Mouse (Mus musculus) retina, adult 2 months (tissue): ENCODE measurements around the gene Ugt1a8.
"Not testable (repeated sequence)": the region's sequence is repeated elsewhere in the genome, so short reads cannot be mapped to it uniquely, and the experiment has no call there.

Experiments used
- DNase-seq: peaks from one replicate; pipeline ENCODE4 v3.0.0-alpha.2; 2012; ENCODE audit warnings: low read depth, low spot score

Gene Ugt1a8

GRCm38 (mm10) chr1:88109027-88109557 is 21.5 kb downstream of the Ugt1a8 start:
- DNase-seq = not testable (repeated sequence)

GRCm38 (mm10) chr1:88109604-88110003 is 22.0 kb downstream of the Ugt1a8 start:
- not testable (repeated sequence) for DNase-seq

- not testable (repeated sequence) for DNase-seq
These were observed 25.2 kb downstream of the Ugt1a8 start for GRCm38 (mm10) chr1:88112769-88113168.

GRCm38 (mm10) chr1:88120550-88120949 is 32.9 kb downstream of the Ugt1a8 start:
- not testable (repeated sequence) for DNase-seq

GRCm38 (mm10) chr1:88121521-88121920 is 33.9 kb downstream of the Ugt1a8 start:
- DNase-seq = not testable (repeated sequence)

GRCm38 (mm10) chr1:88125827-88126360 is 38.3 kb downstream of the Ugt1a8 start:
- DNase-seq = not testable (repeated sequence)

GRCm38 (mm10) chr1:88129091-88129490 is 41.5 kb downstream of the Ugt1a8 start:
- not testable (repeated sequence) for DNase-seq

GRCm38 (mm10) chr1:88130223-88130622 is 42.6 kb downstream of the Ugt1a8 start:
- not testable (repeated sequence) for DNase-seq

- no peak for DNase-seq
These were observed 46.4 kb downstream of the Ugt1a8 start for GRCm38 (mm10) chr1:88133908-88134456.

GRCm38 (mm10) chr1:88134457-88135011 is 46.9 kb downstream of the Ugt1a8 start, which contains the start of gene Ugt1a6a:
Gene Ugt1a6a (plus strand): TSS chr1:88134809.
- not testable (repeated sequence) for DNase-seq

GRCm38 (mm10) chr1:88135229-88135904 is 47.8 kb downstream of the Ugt1a8 start:
- not testable (repeated sequence) for DNase-seq

- DNase-seq = no peak
These were observed 49.0 kb downstream of the Ugt1a8 start for GRCm38 (mm10) chr1:88136646-88137045.

GRCm38 (mm10) chr1:88137264-88137663 is 49.7 kb downstream of the Ugt1a8 start:
- DNase-seq = no peak

GRCm38 (mm10) chr1:88138145-88138544 is 50.5 kb downstream of the Ugt1a8 start:
- DNase-seq = no peak

GRCm38 (mm10) chr1:88140492-88140891 is 52.9 kb downstream of the Ugt1a8 start:
- not testable (repeated sequence) for DNase-seq

- DNase-seq = not testable (repeated sequence)
These were observed 56.5 kb downstream of the Ugt1a8 start for GRCm38 (mm10) chr1:88143966-88144675.

GRCm38 (mm10) chr1:88145278-88145677 is 57.7 kb downstream of the Ugt1a8 start:
- not testable (repeated sequence) for DNase-seq

- DNase-seq = not testable (repeated sequence)
These were observed 62.5 kb downstream of the Ugt1a8 start for GRCm38 (mm10) chr1:88150133-88150532.

- DNase-seq = no peak
These were observed 70.8 kb downstream of the Ugt1a8 start for GRCm38 (mm10) chr1:88158430-88158829.

- no peak for DNase-seq
These were observed 78.1 kb downstream of the Ugt1a8 start, which contains the start of gene Ugt1a5 for GRCm38 (mm10) chr1:88165711-88166110. Gene Ugt1a5 (plus strand): TSS chr1:88166012.

- not testable (repeated sequence) for DNase-seq
These were observed 84.6 kb downstream of the Ugt1a8 start for GRCm38 (mm10) chr1:88172190-88172589.
